Mouse (Mus musculus): Measurements from ENCODE around the gene Fbxl8. TPM values are rescaled to one million over a fixed set of nuclear protein-coding genes. Genes with fewer than 3 reads are reported as not detected.
"Not testable (repeated sequence)": the region's sequence is repeated elsewhere in the genome, so short reads cannot be mapped to it uniquely, and the experiment has no call there.

Fbxl8 gene
- polyA plus RNA-seq, 1 experiment, result 6.5 TPM

DNA sequence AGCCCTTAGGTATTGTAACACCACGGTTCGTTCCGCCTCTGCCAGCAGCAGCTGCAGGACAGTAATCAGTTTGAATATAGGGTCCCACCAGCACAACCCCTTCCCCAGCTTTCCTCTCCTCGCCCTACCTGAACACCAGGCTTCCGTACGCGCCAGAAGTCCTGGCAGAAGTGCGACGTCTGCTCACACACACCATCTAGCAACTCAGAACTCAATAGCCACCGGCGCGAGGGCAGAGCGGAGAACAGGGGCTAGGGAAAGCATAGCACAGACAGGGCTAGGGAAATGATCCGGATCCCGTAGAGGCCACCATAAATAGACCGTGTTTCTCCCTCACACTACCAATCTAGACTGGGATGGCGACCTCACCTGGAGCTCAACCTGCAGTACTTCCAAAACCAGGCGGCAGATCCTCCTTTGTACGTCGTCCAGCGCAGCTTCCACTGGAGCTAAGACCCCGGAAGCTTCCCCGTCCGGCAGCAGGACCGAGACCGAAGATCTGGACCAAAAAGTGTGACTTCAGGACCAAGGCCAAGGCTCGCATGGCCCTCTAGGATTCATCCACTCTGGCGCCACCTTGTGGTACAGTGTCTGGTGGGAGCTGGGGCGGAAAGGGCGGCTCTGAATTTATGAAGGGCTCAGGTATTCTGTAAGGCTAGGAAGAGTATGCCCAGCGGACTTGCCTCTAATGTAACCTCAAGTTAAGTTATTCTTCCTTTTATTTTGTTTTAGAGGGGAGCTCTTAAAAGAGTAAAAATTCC lies 26.3 kb downstream of the Fbxl8 start:
- peak; percentile 83 for TF ChIP-seq CTCF (IDR thresholded peaks at IDR 0.05; ENCODE audit: low read depth, low read length)
- TF ChIP-seq POLR2A (IDR thresholded peaks at IDR 0.05; ENCODE audit: borderline replicate concordance, low read depth, low read length), result no peak
- H3K4me1 ChIP-seq (ENCODE audit: control insufficient read depth, insufficient read depth, low read length), result peaks cover 11% of the 10 kb centered on the region
- H3K27ac ChIP-seq (ENCODE audit: insufficient read depth, low read depth, low read length), result no peak overlapping the region
- H3K4me3 ChIP-seq (ENCODE audit: insufficient read depth, low read length), result no peak overlapping the region

DNA sequence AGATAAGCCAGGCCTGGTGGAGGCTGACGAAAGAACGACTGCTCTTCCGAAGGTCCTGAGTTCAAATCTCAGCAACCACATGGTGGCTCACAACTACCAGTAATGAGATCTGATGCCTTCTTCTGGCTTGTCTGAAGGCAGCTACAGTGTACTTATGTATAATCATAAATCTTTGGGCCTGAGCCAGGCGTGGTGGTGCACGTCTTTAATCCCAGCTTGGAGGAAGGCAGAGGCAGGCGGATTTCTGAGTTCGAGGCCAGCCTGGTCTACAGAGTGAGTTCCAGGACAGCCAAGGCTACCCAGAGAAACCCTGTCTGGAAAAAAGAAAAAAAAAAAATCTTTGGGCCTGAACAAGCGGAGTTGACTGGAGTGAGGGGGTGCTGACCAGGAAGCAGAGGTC lies 26.9 kb downstream of the Fbxl8 start:
- peaks cover 15% of the 10 kb centered on the region for H3K4me1 ChIP-seq (ENCODE audit: control insufficient read depth, insufficient read depth, low read length)
- not testable (repeated sequence) for H3K27ac ChIP-seq (ENCODE audit: insufficient read depth, low read depth, low read length); H3K4me3 ChIP-seq (ENCODE audit: insufficient read depth, low read length)

DNA sequence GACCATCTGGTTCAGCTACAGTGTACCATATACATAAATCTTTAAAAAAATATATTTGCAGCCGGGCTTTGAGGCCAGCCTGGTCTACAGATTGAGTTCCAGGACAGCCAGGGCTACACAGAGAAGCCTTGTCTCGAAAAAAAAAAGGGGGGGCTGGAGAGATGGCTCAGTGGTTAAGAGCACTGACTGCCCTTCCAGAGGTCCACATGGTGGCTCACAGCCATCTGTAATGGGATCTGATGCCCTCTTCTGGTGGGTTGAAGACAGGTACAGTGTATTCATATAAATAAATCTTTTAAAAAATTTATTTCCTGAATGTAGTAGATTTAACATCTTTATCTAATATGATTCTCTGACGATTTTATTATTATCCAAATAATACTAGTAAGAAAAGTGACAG lies 27.4 kb downstream of the Fbxl8 start:
- not testable (repeated sequence) for H3K27ac ChIP-seq (ENCODE audit: insufficient read depth, low read depth, low read length); H3K4me3 ChIP-seq (ENCODE audit: insufficient read depth, low read length)
- H3K4me1 ChIP-seq (ENCODE audit: control insufficient read depth, insufficient read depth, low read length), result peaks cover 18% of the 10 kb centered on the region

DNA sequence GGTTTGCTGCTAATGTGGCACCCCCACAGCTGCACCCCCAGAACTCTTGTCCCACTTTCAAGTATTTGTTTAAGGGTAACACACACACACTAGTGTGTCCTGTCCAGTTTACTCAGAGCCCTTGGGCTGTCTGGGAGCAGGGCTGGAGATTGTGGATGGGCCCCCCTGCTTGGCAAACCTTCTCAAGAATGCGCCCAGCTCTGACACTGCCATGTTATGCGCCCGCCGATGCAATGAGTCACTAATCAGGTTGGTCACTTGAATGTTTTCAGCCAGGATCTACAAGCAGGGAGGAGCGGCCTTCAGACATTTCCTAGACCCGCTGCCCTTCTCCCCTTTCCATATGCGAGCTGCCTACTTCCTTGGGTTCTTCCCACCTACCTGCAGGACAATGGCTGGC lies 28.0 kb downstream of the Fbxl8 start:
- no peak overlapping the region for H3K4me3 ChIP-seq (ENCODE audit: insufficient read depth, low read length)
- TF ChIP-seq CTCF (IDR thresholded peaks at IDR 0.05; ENCODE audit: low read depth, low read length) (no peak), POLR2A (IDR thresholded peaks at IDR 0.05; ENCODE audit: borderline replicate concordance, low read depth, low read length) (no peak)
- peaks cover 21% of the 10 kb centered on the region for H3K4me1 ChIP-seq (ENCODE audit: control insufficient read depth, insufficient read depth, low read length)

DNA sequence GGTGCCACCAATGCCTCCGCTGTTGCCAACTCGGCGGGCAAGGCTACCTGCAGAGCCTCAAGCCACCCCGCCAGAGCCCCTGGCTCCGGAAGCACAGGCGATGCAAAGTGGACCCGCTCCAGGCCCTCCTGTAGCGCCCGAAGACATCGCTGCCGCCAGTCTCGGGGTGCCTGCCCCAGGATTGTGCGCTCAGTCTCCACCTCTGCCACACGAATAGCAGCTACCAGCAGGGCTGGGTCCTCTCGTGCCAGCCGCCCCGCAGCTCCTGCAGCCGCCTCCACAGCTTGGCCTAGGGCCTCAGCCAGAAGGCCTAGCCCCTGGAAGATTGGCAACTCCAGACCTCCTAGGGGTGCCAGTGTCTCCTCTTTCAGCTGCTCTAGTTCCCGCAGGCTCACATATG lies 29.0 kb downstream of the Fbxl8 start:
- Histone ChIP-seq H3K4me1 (ENCODE audit: control insufficient read depth, insufficient read depth, low read length) (peaks cover 21% of the 10 kb centered on the region), H3K27ac (ENCODE audit: insufficient read depth, low read depth, low read length) (no peak overlapping the region), H3K4me3 (ENCODE audit: insufficient read depth, low read length) (no peak overlapping the region)
- TF ChIP-seq CTCF (IDR thresholded peaks at IDR 0.05; ENCODE audit: low read depth, low read length) (no peak), POLR2A (IDR thresholded peaks at IDR 0.05; ENCODE audit: borderline replicate concordance, low read depth, low read length) (no peak)

More for the DNA sequence above, 28.0 kb downstream of the Fbxl8 start:
- no peak overlapping the region for H3K27ac ChIP-seq (ENCODE audit: insufficient read depth, low read depth, low read length)

DNA sequence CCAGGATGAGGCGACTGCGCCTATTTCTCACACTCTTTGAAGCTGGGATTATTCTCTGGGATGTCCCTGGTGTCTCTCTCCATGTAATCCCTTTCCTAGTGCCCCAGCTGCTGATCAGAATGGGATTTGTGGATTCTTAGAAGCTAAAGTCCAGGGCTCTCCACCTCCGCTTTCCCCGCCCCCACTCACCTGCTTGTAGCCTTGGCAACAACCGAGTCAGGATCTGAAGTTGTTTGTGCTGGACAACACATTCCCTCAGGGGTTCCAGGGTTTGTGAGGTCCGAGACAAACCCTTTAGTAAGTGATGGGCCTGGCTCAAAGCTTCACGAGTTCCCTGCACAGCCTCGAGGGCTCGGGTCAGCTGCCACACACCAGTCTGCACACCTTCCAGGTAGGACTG lies 30.3 kb downstream of the Fbxl8 start:
- Histone ChIP-seq H3K4me3 (ENCODE audit: insufficient read depth, low read length) (no peak overlapping the region), H3K4me1 (ENCODE audit: control insufficient read depth, insufficient read depth, low read length) (peaks cover 21% of the 10 kb centered on the region), H3K27ac (ENCODE audit: insufficient read depth, low read depth, low read length) (no peak overlapping the region)
- TF ChIP-seq CTCF (IDR thresholded peaks at IDR 0.05; ENCODE audit: low read depth, low read length), result no peak
- no peak for TF ChIP-seq POLR2A (IDR thresholded peaks at IDR 0.05; ENCODE audit: borderline replicate concordance, low read depth, low read length)

DNA sequence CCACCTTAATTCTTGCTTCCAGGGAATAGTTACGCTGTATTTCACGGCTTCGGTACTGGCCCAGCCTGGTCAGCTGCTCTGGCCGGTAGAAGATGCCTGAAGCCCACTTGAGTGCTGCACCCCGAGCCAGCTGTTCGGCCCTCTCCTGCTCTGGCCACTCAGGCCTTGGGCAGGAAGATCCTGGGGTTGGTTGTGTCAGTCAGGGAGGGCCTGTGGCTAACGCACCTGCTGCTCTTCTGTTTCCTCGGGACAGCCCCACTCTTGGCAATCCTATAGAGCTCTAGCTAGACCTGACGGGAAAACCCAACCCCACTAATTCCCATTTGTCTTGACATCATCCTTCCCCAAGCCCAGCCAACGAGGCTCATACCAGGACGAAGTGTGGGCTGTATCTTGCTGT lies 30.8 kb downstream of the Fbxl8 start:
- H3K27ac ChIP-seq (ENCODE audit: insufficient read depth, low read depth, low read length), result no peak overlapping the region
- no peak for TF ChIP-seq CTCF (IDR thresholded peaks at IDR 0.05; ENCODE audit: low read depth, low read length)
- no peak for TF ChIP-seq POLR2A (IDR thresholded peaks at IDR 0.05; ENCODE audit: borderline replicate concordance, low read depth, low read length)
- H3K4me3 ChIP-seq (ENCODE audit: insufficient read depth, low read length), result no peak overlapping the region
- peaks cover 19% of the 10 kb centered on the region for H3K4me1 ChIP-seq (ENCODE audit: control insufficient read depth, insufficient read depth, low read length)

DNA sequence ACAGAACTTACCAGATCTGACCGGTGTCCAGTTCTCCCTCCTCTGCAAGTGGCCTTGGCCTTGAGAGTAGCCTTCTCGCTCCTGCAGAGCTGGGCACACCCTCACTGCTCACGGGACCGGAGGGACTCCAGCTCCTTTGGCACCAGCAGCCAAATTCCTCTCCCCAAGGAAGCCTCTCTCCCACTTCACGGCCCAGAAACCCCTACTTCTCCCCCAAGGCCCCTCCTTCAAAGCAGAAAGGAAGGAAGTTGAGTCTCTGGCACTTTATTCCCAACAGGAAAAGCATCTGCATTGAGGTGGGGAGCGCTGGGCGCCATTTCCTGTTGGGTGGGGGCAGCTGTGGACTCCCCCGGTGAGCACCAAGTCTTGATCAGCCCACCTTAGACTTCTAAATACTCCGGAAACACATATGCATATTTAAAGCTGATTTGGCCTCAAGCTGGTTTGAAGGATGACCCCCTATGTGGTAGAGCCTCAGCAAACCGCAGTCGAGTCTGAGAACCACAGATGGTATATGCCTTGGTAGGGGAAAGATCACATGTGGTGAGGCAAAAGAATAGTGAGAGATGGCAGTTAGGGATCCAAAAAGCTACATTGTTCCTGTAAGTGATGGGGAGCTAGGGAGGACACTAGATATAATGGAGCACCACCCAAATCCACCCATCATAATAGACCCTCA lies 31.6 kb downstream of the Fbxl8 start, which contains the start of gene Exoc3l:
TSS of gene Exoc3l (minus strand) at position 207 of the 679 bp plus-strand sequence.
- Histone ChIP-seq H3K27ac (ENCODE audit: insufficient read depth, low read depth, low read length) (no peak within 1 kb of the TSS), H3K4me1 (ENCODE audit: control insufficient read depth, insufficient read depth, low read length) (peaks cover 18% of the 10 kb centered on the region), H3K4me3 (ENCODE audit: insufficient read depth, low read length) (no peak within 1 kb of the TSS)
- TF ChIP-seq CTCF (IDR thresholded peaks at IDR 0.05; ENCODE audit: low read depth, low read length), result no peak
- no peak for TF ChIP-seq POLR2A (IDR thresholded peaks at IDR 0.05; ENCODE audit: borderline replicate concordance, low read depth, low read length)

DNA sequence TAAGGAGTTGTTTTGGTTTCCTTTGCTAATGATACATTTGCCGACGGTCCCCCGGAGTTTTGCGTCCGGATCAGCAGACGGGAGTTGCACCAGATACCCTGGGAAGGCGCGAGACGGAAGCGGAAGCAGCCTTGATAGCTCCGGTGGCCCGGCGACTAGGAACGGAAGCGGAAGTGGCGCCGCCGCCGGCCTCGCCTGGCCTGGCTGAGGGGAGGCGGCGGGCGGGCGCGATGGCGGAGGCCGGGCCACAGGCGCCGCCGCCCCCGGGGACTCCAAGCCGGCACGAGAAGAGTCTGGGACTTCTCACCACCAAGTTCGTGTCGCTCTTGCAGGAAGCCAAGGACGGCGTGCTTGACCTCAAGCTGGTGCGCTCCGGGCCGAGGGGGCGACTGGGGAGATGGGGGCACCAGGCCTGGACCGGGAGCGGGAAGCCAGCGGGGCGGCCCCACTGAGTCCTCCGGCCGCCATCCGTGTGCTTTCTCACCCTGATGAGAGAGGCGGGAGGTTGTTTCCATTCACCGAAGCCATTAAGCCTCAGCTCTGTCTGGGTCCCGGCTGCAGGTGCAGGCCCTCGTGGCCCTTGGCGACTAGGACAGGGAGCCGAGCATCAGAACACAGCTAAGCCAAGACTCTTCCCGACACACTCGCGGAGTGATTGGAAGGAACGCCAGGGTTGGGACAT lies 33.2 kb downstream of the Fbxl8 start, which contains the start of gene E2f4:
TSS of gene E2f4 (plus strand) at position 153 of the 682 bp plus-strand sequence.
- Histone ChIP-seq H3K4me3 (ENCODE audit: insufficient read depth, low read length) (peak within 1 kb of the TSS; percentile 92), H3K27ac (ENCODE audit: insufficient read depth, low read depth, low read length) (peak within 1 kb of the TSS; percentile 44), H3K4me1 (ENCODE audit: control insufficient read depth, insufficient read depth, low read length) (peaks cover 32% of the 10 kb centered on the region)
- no peak for TF ChIP-seq POLR2A (IDR thresholded peaks at IDR 0.05; ENCODE audit: borderline replicate concordance, low read depth, low read length)
- no peak for TF ChIP-seq CTCF (IDR thresholded peaks at IDR 0.05; ENCODE audit: low read depth, low read length)
